Mouse (Mus musculus) heart, embryonic 12.5 days (tissue): ENCODE measurements around the gene Mllt11. TPM values are rescaled to one million over a fixed set of nuclear protein-coding genes. Genes with fewer than 3 reads are reported as not detected.

ENCODE experiments used
- ATAC-seq: fragments of 200-750 bp; cut with Nextera tagmentation; 2 replicates; pipeline ENCODE4 v1.8.0; 2017; ENCODE audit warnings: moderate TSS enrichment, moderate library complexity; ENCODE audit not compliant: insufficient number of reproducible peaks, low FRiP score
- H3K27ac ChIP-seq: fragments of 300-500 bp; sonication (generic); 2 replicates; pipeline ENCODE4 v1.5.1; 2016; ENCODE audit warnings: mild to moderate bottlenecking, moderate library complexity; ENCODE audit not compliant: poor library complexity, severe bottlenecking
- H3K27me3 ChIP-seq: fragments of 300-500 bp; sonication (generic); replicated peaks from 2 replicates; pipeline ENCODE4 v1.6.1; 2016; ENCODE audit warnings: mild to moderate bottlenecking, moderate library complexity
- H3K36me3 ChIP-seq: fragments of 300-500 bp; sonication (generic); 2 replicates; pipeline ENCODE4 v1.6.1; 2016; ENCODE audit warnings: mild to moderate bottlenecking, moderate library complexity
- H3K4me1 ChIP-seq: fragments of 300-500 bp; sonication (generic); replicated peaks from 2 replicates; pipeline ENCODE4 v1.6.1; 2016; ENCODE audit warnings: mild to moderate bottlenecking
- H3K4me2 ChIP-seq: fragments of 300-500 bp; sonication (generic); 2 replicates; pipeline ENCODE4 v1.6.1; 2016; ENCODE audit warnings: mild to moderate bottlenecking, moderate library complexity
- H3K4me3 ChIP-seq: fragments of 300-500 bp; sonication (generic); 2 replicates; pipeline ENCODE4 v1.5.1; 2016; ENCODE audit warnings: mild to moderate bottlenecking
- H3K9ac ChIP-seq: fragments of 300-500 bp; sonication (generic); 2 replicates; pipeline ENCODE4 v1.6.1; 2016; ENCODE audit warnings: mild to moderate bottlenecking, moderate library complexity
- H3K9me3 ChIP-seq: fragments of 300-500 bp; sonication (generic); replicated peaks from 2 replicates; pipeline ENCODE4 v1.6.1; 2016; ENCODE audit warnings: mild to moderate bottlenecking, moderate library complexity
- WGBS: fragments of 180-500 bp; shearing (Covaris S2); methylation state at CpG from one replicate; pipeline ENCODE4 v1.1.7; 2016; 5-methylcytosine and 5-hydroxymethylcytosine counted together
- polyA plus RNA-seq: library from polyadenylated mRNA; unstranded; fragments of >200 nt; fragmentation: Nextera tagmentation; extraction: Ambion mirVana; gene quantifications from 2 replicates; pipeline ENCODE4 v1.2.1, GENCODE M21; 2016

The Mllt11 gene
- polyA plus RNA-seq, 1 experiment from 2014 or later = 13.6 TPM

DNA sequence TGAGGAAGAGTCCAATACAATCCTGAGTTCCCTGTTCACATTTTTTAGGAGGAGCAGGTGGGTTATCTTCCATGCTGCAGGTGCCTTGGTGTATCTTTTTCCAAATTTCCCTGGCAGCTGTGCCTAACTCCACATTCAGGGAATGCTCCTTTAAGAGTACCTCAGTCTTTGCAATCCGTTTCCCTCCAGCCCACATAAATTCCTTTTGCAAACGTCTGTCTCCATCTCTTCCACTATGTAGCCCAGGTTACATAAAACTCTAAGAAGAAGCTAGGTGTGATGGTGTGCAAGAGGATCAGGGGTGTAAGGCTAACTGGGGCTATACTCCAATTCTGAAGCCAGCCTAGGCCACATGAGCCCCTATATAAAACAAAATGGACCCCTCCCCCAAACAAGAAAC is 11.1 kb upstream of the Mllt11 start:
- WGBS = 75% methylated on average over 2 of the region's 2 CpGs
- no peaks in the 10 kb centered on the region for H3K27me3 ChIP-seq
- H3K4me1 ChIP-seq = peaks cover 5% of the 10 kb centered on the region
- H3K9me3 ChIP-seq = 0 out of 2 replicates have a peak, but pooled peaks cover 6% of the 10 kb centered on the region
- no peak overlapping the region for H3K27ac ChIP-seq
- no peak for ATAC-seq
- peaks cover 17% of the 10 kb centered on the region for H3K36me3 ChIP-seq
- no peak overlapping the region for H3K4me3 ChIP-seq
- H3K9ac ChIP-seq = no peak overlapping the region
- H3K4me2 ChIP-seq = no peak overlapping the region

DNA sequence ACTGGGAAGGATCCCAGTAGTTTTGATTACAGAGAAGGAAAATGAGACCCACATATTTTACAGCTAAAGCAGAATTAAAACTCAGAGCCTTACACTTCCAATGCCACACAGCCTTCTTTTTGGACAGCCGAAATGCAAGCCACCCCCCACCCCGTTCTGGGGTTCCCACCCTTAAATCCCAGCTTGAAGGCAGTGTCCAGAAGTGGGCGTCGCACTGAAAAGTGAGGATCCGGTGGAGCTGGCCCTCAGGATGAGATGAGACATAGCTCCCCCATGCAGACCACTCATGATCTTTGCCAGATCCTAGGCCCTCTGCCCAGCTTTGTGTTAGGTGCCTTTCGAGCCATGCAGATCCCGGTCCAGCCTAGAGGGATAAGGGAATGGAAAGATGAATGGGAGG is 9.5 kb upstream of the Mllt11 start, which contains the start of gene Gm128:
Gene Gm128 (minus strand): TSS at position 101 of the 400 bp plus-strand sequence.
- 0 out of 2 replicates have a peak within 1 kb of the TSS, but pooled peaks have one; percentile 0 for H3K4me3 ChIP-seq

GRCm38 (mm10) chr3:95240900-95241299 is 8.9 kb upstream of the Mllt11 start:
- peak overlapping the region; percentile 26 for H3K9ac ChIP-seq
- H3K9me3 ChIP-seq = 0 out of 2 replicates have a peak, but pooled peaks cover 9% of the 10 kb centered on the region
- H3K4me2 ChIP-seq = peak overlapping the region; percentile 34
- no peaks in the 10 kb centered on the region for H3K27me3 ChIP-seq
- no peak overlapping the region for H3K27ac ChIP-seq
- 26% methylated on average over 17 of the region's 17 CpGs for WGBS
- H3K4me3 ChIP-seq = 0 out of 2 replicates have a peak overlapping the region, but pooled peaks have one; percentile 0
- peaks cover 32% of the 10 kb centered on the region for H3K36me3 ChIP-seq
- peaks cover 10% of the 10 kb centered on the region for H3K4me1 ChIP-seq
- ATAC-seq = 0 out of 2 replicates have a peak, but pooled peaks have one; percentile 13

More for the DNA sequence above, 9.5 kb upstream of the Mllt11 start, which contains the start of gene Gm128:
- Histone ChIP-seq H3K9ac (peak within 1 kb of the TSS; percentile 26), H3K4me1 (peaks cover 10% of the 10 kb centered on the region), H3K9me3 (0 out of 2 replicates have a peak, but pooled peaks cover 9% of the 10 kb centered on the region), H3K27ac (no peak within 1 kb of the TSS), H3K4me2 (peak within 1 kb of the TSS; percentile 34), H3K27me3 (no peaks in the 10 kb centered on the region), H3K36me3 (peaks cover 26% of the 10 kb centered on the region)
- WGBS = 72% methylated on average over 7 of the region's 7 CpGs
- ATAC-seq = no peak

GRCm38 (mm10) chr3:95239971-95240370 is 8.0 kb upstream of the Mllt11 start:
- Histone ChIP-seq H3K4me2 (no peak overlapping the region), H3K4me1 (peaks cover 10% of the 10 kb centered on the region), H3K4me3 (no peak overlapping the region), H3K36me3 (peaks cover 35% of the 10 kb centered on the region), H3K27me3 (no peaks in the 10 kb centered on the region), H3K27ac (no peak overlapping the region), H3K9me3 (0 out of 2 replicates have a peak, but pooled peaks cover 6% of the 10 kb centered on the region), H3K9ac (no peak overlapping the region)
- ATAC-seq = no peak
- 84% methylated on average over 12 of the region's 12 CpGs for WGBS

DNA sequence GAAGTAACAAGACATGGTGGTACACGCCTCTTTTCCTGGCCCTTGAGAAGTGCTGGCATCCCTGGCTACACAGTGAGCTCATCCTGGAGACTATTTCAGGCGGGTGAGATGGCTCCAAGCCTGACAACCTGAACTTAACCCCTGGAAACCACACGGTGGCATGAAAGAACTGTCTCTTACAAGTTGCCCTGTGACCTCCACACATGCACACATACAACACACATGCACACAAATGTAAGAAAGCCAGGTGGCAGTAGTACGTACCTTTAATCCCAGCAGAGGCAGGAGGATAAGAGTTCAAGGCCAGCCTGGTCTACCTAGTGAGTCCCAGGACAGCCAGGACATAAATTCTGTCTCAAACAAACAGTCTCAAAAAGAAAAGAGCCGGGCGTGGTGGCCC is 7.1 kb upstream of the Mllt11 start:
- Histone ChIP-seq H3K4me3 (no peak overlapping the region), H3K27ac (no peak overlapping the region), H3K9ac (no peak overlapping the region), H3K9me3 (0 out of 2 replicates have a peak, but pooled peaks cover 6% of the 10 kb centered on the region), H3K27me3 (no peaks in the 10 kb centered on the region), H3K4me2 (no peak overlapping the region), H3K36me3 (peaks cover 44% of the 10 kb centered on the region), H3K4me1 (peaks cover 10% of the 10 kb centered on the region)
- ATAC-seq = no peak
- WGBS = 85% methylated on average over 6 of the region's 6 CpGs

GRCm38 (mm10) chr3:95237541-95238099 is 5.6 kb upstream of the Mllt11 start:
- H3K27me3 ChIP-seq = no peaks in the 10 kb centered on the region
- 78% methylated on average over 8 of the region's 8 CpGs for WGBS
- H3K9me3 ChIP-seq = 0 out of 2 replicates have a peak, but pooled peaks cover 6% of the 10 kb centered on the region
- no peak overlapping the region for H3K4me2 ChIP-seq
- no peak for ATAC-seq
- H3K36me3 ChIP-seq = peaks cover 58% of the 10 kb centered on the region
- H3K27ac ChIP-seq = no peak overlapping the region
- peaks cover 16% of the 10 kb centered on the region for H3K4me1 ChIP-seq
- no peak overlapping the region for H3K4me3 ChIP-seq
- H3K9ac ChIP-seq = no peak overlapping the region

DNA sequence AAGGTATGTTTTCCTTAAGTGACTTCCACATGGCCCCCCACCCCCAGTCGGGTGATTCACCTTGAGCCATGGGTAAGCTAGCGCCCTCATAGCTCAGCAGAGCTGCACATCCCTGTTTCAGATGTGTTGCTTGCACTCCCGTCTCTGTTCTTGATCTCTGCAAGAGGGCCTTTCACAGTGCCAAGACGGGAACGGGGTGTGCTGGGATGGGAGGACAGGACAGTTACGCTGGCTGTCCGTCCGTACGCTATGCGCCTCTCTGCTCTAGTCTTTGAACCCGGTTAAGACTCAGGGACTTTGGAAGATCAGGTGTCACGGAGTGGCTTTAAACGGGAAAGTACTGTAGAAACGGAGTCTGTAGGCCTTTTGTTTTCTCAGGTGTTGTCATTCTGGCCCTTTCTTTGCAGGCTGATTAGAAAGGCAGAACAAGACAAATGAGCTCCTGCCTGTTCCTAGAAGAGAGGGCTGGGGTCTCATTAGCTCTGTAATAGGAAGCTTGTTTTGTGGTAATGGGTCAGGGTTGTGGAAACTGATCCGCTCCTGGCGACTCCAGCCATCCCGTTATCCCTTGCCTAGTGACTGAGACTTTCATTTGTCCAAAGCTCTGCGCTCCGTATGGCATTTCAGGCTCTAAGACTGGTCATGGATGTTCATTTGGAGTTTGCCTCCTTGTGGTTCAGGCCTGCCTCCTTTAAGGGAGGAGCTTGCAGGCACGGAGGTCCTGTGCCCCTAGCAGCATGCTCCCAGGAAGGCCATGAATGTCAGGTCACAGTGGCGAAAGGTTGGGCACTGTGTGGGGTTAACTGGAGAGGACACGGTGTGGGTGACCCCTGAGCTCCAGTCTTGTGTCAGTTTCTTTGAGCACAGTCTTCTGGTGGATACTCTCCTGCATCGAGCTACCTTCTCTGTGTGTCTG is 3.7 kb upstream of the Mllt11 start:
- H3K27me3 ChIP-seq = no peaks in the 10 kb centered on the region
- 0 out of 2 replicates have a peak, but pooled peaks cover 6% of the 10 kb centered on the region for H3K9me3 ChIP-seq
- no peak overlapping the region for H3K27ac ChIP-seq
- H3K4me1 ChIP-seq = peaks cover 32% of the 10 kb centered on the region
- H3K4me2 ChIP-seq = no peak overlapping the region
- ATAC-seq = no peak
- no peak overlapping the region for H3K4me3 ChIP-seq
- no peak overlapping the region for H3K9ac ChIP-seq
- peaks cover 73% of the 10 kb centered on the region for H3K36me3 ChIP-seq
- 88% methylated on average over 23 of the region's 23 CpGs for WGBS

- Histone ChIP-seq H3K36me3 (peaks cover 73% of the 10 kb centered on the region), H3K27me3 (no peaks in the 10 kb centered on the region), H3K4me2 (no peak overlapping the region), H3K4me3 (no peak overlapping the region), H3K9me3 (0 out of 2 replicates have a peak, but pooled peaks cover 6% of the 10 kb centered on the region), H3K27ac (no peak overlapping the region), H3K4me1 (peaks cover 42% of the 10 kb centered on the region), H3K9ac (no peak overlapping the region)
- 87% methylated on average over 16 of the region's 16 CpGs for WGBS
- no peak for ATAC-seq
Measured at GRCm38 (mm10) chr3:95233303-95233980, 1.5 kb upstream of the Mllt11 start.

- ATAC-seq = no peak
- Histone ChIP-seq H3K4me1 (peaks cover 42% of the 10 kb centered on the region), H3K27ac (peak overlapping the region; percentile 38; the same call in 1 of the 2 replicates), H3K9me3 (no peaks in the 10 kb centered on the region), H3K4me3 (no peak overlapping the region), H3K27me3 (no peaks in the 10 kb centered on the region), H3K36me3 (peaks cover 66% of the 10 kb centered on the region), H3K4me2 (no peak overlapping the region), H3K9ac (no peak overlapping the region)
- WGBS = 57% methylated on average over 7 of the region's 7 CpGs
Measured at GRCm38 (mm10) chr3:95232771-95233170, 800 bp upstream of the Mllt11 start.

DNA sequence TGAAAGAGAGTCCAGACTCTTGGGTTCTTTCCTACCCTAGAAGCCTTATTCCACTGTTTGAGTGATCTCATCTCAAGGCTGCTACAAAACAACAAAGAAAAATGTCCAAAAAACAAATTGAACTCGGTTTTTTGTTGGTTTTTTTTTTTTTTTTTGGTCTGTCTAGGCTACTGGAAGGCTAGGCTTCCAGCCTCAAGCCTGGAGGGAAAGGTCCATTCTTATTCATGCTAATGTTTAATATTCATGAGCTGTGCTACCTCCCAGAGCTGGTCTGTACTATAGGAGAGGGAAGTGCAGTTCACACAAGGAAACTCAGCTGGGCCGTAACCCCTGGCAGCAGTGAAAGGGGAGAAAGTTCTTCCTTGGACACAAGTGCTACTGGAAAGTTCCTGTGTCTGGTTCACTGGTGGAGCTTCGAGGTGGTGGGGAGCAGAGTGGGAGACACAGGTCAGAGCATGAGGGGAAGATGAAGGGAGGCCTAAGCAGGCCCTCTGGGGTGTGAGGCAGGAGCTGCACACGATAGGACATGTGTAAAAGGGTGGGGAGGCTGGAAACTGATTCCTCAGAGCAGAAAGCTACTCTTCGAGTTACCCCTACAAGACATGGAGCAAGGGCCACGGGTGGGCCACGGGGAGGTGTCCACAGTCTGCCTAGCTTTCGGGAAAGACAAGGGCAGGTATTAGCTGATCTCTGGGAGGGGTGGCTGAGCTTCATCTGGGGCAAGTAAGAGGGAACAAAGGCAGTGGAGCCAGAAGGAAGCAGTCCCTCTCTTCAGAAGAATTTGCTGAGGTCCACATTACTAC is 1.3 kb downstream of the Mllt11 start:
- Histone ChIP-seq H3K4me2 (peak overlapping the region; percentile 86), H3K9ac (peak overlapping the region; percentile 98), H3K4me3 (peak overlapping the region; percentile 97), H3K4me1 (peaks cover 53% of the 10 kb centered on the region), H3K36me3 (peaks cover 51% of the 10 kb centered on the region), H3K9me3 (no peaks in the 10 kb centered on the region), H3K27me3 (no peaks in the 10 kb centered on the region), H3K27ac (peak overlapping the region; percentile 88)
- WGBS = 51% methylated on average over 8 of the region's 8 CpGs
- no peak for ATAC-seq
